ENCODE assay signal across 14 mouse cellular contexts in genomic region chr9:108708833-108709232, GRCm38 (mm10).
"Had no signal": no experiment of that assay in that cellular context is flagged by ENCODE, and none has a peak within 500 bp of the region (broad histone marks: within the 10 kb centered on the region; RNA-seq: fewer than 3 reads in every experiment).

No protein-coding gene starts in this region.

- H3K27me3 ChIP-seq: liver, embryonic 13.5 days; stomach, embryonic 15.5 days had no signal

- H3K4me3 ChIP-seq: left cerebral cortex, adult 2 months; liver, embryonic 13.5 days; stomach, embryonic 15.5 days had no signal

- H3K9me3 ChIP-seq: liver, embryonic 13.5 days; stomach, embryonic 15.5 days had no signal

- H3K36me3 ChIP-seq: stomach, embryonic 15.5 days had no signal

- H3K27ac ChIP-seq: kidney, postnatal 0 days; left cerebral cortex, adult 2 months; liver, embryonic 13.5 days; stomach, embryonic 15.5 days had no signal

- H3K9ac ChIP-seq: liver, embryonic 13.5 days; stomach, embryonic 15.5 days had no signal

- H3K4me2 ChIP-seq: liver, embryonic 13.5 days; midbrain, embryonic 11.5 days; stomach, embryonic 15.5 days had no signal

- DNase-seq: kidney, adult 2 months; kidney, postnatal 25 days; liver, embryonic 13.5 days; lung, adult 2 months; lung, postnatal 14 days; lung, postnatal 4 days; midbrain, embryonic 14.5 days; spleen, adult 18-20 months; thymus, adult 18-20 months; thymus, postnatal 36 days had no signal
